Mouse (Mus musculus): ENCODE measurements around the gene Tiam2.

DNA sequence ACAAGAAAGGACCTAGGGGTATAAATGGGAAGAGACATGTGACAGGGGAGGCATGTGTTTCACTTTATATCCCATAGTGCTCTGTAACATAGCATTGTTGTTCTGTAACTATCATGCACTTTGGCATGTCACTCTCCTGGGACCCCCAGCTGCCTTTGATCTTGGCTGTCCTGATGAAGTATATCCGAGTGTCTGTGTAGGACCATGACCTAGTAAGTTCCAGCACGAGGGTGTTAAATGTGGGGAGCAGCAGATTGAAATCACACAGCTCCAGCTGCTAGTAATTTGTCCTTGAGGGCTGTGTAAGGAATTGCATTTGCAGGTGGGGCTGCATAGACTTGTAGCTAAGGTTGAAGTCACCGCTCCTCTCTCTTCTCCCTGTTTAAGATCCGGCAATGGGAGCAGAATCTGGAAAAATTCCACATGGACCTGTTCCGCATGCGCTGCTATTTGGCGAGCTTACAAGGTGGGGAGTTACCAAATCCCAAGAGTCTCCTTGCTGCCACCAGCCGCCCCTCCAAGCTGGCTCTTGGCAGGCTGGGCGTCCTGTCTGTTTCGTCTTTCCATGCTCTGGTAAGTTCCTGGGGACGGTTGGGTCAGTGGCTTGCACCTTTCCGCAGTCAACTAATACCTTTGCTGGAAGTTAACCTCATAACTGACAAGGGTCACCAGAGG, 110.6 kb downstream of the Tiam2 start:
- TF ChIP-seq CTCF (IDR thresholded peaks at IDR 0.05; ENCODE audit: low read depth) = no peak
- TF ChIP-seq EP300 (IDR thresholded peaks at IDR 0.05; ENCODE audit: low read depth) = no peak

Measured in liver, postnatal 0 days (tissue).